Mouse (Mus musculus): ENCODE results near the gene Pck1. TPM values are rescaled to one million over a fixed set of nuclear protein-coding genes. Genes with fewer than 3 reads are reported as not detected.

Gene Pck1
- total and polyA plus RNA-seq, 2 experiments = 240 to 2,488 TPM

GRCm38 (mm10) chr2:173181901-173182300, 29.1 kb downstream of the Pck1 start:
- Histone ChIP-seq H3K4me3 (ENCODE audit: insufficient read depth, low read depth, low read length) (no peak overlapping the region), H3K4me1 (ENCODE audit: control insufficient read depth, insufficient read depth, low read length) (peaks cover 3% of the 10 kb centered on the region; the same call in 1 of the 2 replicates), H3K9ac (ENCODE audit: low read depth, low read length) (no peak overlapping the region), H3K79me2 (ENCODE audit: control insufficient read depth, insufficient read depth, low read length) (no peaks in the 10 kb centered on the region), H3K27me3 (ENCODE audit: control insufficient read depth, insufficient read depth, low read length) (no peaks in the 10 kb centered on the region), H3K27ac (replicated peaks; ENCODE audit: insufficient read depth, low read depth, low read length) (no peak overlapping the region), H3K36me3 (ENCODE audit: control insufficient read depth, insufficient read depth, low read length) (no peaks in the 10 kb centered on the region)
- WGBS = 73% methylated on average over 7 of the region's 7 CpGs
- no peak for DNase-seq (ENCODE audit: extremely low read depth, low read depth, low spot score)
- TF ChIP-seq CTCF (IDR thresholded peaks at IDR 0.05; ENCODE audit: low read depth, low read length) (no peak), POLR2A (IDR thresholded peaks at IDR 0.05; ENCODE audit: extremely low read depth, insufficient read depth, low read length) (no peak)

- H3K79me2 ChIP-seq (ENCODE audit: control insufficient read depth, insufficient read depth, low read length) = no peaks in the 10 kb centered on the region
- no peaks in the 10 kb centered on the region for H3K36me3 ChIP-seq (ENCODE audit: control insufficient read depth, insufficient read depth, low read length)
- peaks cover 7% of the 10 kb centered on the region for H3K4me1 ChIP-seq (ENCODE audit: control insufficient read depth, insufficient read depth, low read length)
- TF ChIP-seq POLR2A (IDR thresholded peaks at IDR 0.05; ENCODE audit: extremely low read depth, insufficient read depth, low read length) (no peak), CTCF (IDR thresholded peaks at IDR 0.05; ENCODE audit: low read depth, low read length) (0 out of 2 replicates have a peak, but pooled peaks have one; percentile 5)
- no peak overlapping the region for H3K9ac ChIP-seq (ENCODE audit: low read depth, low read length)
- H3K27me3 ChIP-seq (ENCODE audit: control insufficient read depth, insufficient read depth, low read length) = no peaks in the 10 kb centered on the region
- no peak overlapping the region for H3K27ac ChIP-seq (replicated peaks; ENCODE audit: insufficient read depth, low read depth, low read length)
- H3K4me3 ChIP-seq (ENCODE audit: insufficient read depth, low read depth, low read length) = no peak overlapping the region
- DNase-seq (ENCODE audit: extremely low read depth, low read depth, low spot score) = no peak
- WGBS = 90% methylated on average over 7 of the region's 7 CpGs
These were observed 29.9 kb downstream of the Pck1 start for GRCm38 (mm10) chr2:173182796-173183195.

- Histone ChIP-seq H3K36me3 (ENCODE audit: control insufficient read depth, insufficient read depth, low read length) (no peaks in the 10 kb centered on the region), H3K4me1 (ENCODE audit: control insufficient read depth, insufficient read depth, low read length) (peaks cover 7% of the 10 kb centered on the region), H3K27ac (replicated peaks; ENCODE audit: insufficient read depth, low read depth, low read length) (no peak overlapping the region), H3K4me3 (ENCODE audit: insufficient read depth, low read depth, low read length) (no peak overlapping the region), H3K9ac (ENCODE audit: low read depth, low read length) (no peak overlapping the region), H3K27me3 (ENCODE audit: control insufficient read depth, insufficient read depth, low read length) (no peaks in the 10 kb centered on the region), H3K79me2 (ENCODE audit: control insufficient read depth, insufficient read depth, low read length) (no peaks in the 10 kb centered on the region)
- 93% methylated on average over 10 of the region's 10 CpGs for WGBS
- DNase-seq (ENCODE audit: extremely low read depth, low read depth, low spot score) = no peak
- TF ChIP-seq CTCF (IDR thresholded peaks at IDR 0.05; ENCODE audit: low read depth, low read length) (no peak), POLR2A (IDR thresholded peaks at IDR 0.05; ENCODE audit: extremely low read depth, insufficient read depth, low read length) (no peak)
These were observed 30.5 kb downstream of the Pck1 start for GRCm38 (mm10) chr2:173183311-173183710.

GRCm38 (mm10) chr2:173183836-173184460, 31.1 kb downstream of the Pck1 start:
- TF ChIP-seq POLR2A (IDR thresholded peaks at IDR 0.05; ENCODE audit: extremely low read depth, insufficient read depth, low read length) (no peak), CTCF (IDR thresholded peaks at IDR 0.05; ENCODE audit: low read depth, low read length) (peak; percentile 80)
- Histone ChIP-seq H3K27me3 (ENCODE audit: control insufficient read depth, insufficient read depth, low read length) (no peaks in the 10 kb centered on the region), H3K9ac (ENCODE audit: low read depth, low read length) (no peak overlapping the region), H3K36me3 (ENCODE audit: control insufficient read depth, insufficient read depth, low read length) (no peaks in the 10 kb centered on the region), H3K27ac (replicated peaks; ENCODE audit: insufficient read depth, low read depth, low read length) (no peak overlapping the region), H3K4me1 (ENCODE audit: control insufficient read depth, insufficient read depth, low read length) (peaks cover 7% of the 10 kb centered on the region), H3K79me2 (ENCODE audit: control insufficient read depth, insufficient read depth, low read length) (no peaks in the 10 kb centered on the region), H3K4me3 (ENCODE audit: insufficient read depth, low read depth, low read length) (no peak overlapping the region)
- peak; percentile 43 for DNase-seq (ENCODE audit: extremely low read depth, low read depth, low spot score)
- WGBS = under 1% methylated on average over 8 of the region's 8 CpGs

GRCm38 (mm10) chr2:173184475-173185080, 31.7 kb downstream of the Pck1 start:
- DNase-seq (ENCODE audit: extremely low read depth, low read depth, low spot score) = no peak
- 52% methylated on average over 11 of the region's 11 CpGs for WGBS
- Histone ChIP-seq H3K9ac (ENCODE audit: low read depth, low read length) (no peak overlapping the region), H3K27me3 (ENCODE audit: control insufficient read depth, insufficient read depth, low read length) (no peaks in the 10 kb centered on the region), H3K79me2 (ENCODE audit: control insufficient read depth, insufficient read depth, low read length) (no peaks in the 10 kb centered on the region), H3K4me1 (ENCODE audit: control insufficient read depth, insufficient read depth, low read length) (peaks cover 7% of the 10 kb centered on the region), H3K4me3 (ENCODE audit: insufficient read depth, low read depth, low read length) (no peak overlapping the region), H3K27ac (replicated peaks; ENCODE audit: insufficient read depth, low read depth, low read length) (no peak overlapping the region), H3K36me3 (ENCODE audit: control insufficient read depth, insufficient read depth, low read length) (no peaks in the 10 kb centered on the region)
- TF ChIP-seq CTCF (IDR thresholded peaks at IDR 0.05; ENCODE audit: low read depth, low read length) (no peak), POLR2A (IDR thresholded peaks at IDR 0.05; ENCODE audit: extremely low read depth, insufficient read depth, low read length) (no peak)

- Histone ChIP-seq H3K36me3 (ENCODE audit: control insufficient read depth, insufficient read depth, low read length) (no peaks in the 10 kb centered on the region), H3K4me1 (ENCODE audit: control insufficient read depth, insufficient read depth, low read length) (peaks cover 7% of the 10 kb centered on the region), H3K4me3 (ENCODE audit: insufficient read depth, low read depth, low read length) (no peak overlapping the region), H3K9ac (ENCODE audit: low read depth, low read length) (no peak overlapping the region), H3K79me2 (ENCODE audit: control insufficient read depth, insufficient read depth, low read length) (no peaks in the 10 kb centered on the region), H3K27me3 (ENCODE audit: control insufficient read depth, insufficient read depth, low read length) (no peaks in the 10 kb centered on the region), H3K27ac (replicated peaks; ENCODE audit: insufficient read depth, low read depth, low read length) (no peak overlapping the region)
- DNase-seq (ENCODE audit: extremely low read depth, low read depth, low spot score) = peak; percentile 17
- 59% methylated on average over 6 of the region's 6 CpGs for WGBS
- TF ChIP-seq POLR2A (IDR thresholded peaks at IDR 0.05; ENCODE audit: extremely low read depth, insufficient read depth, low read length) (no peak), CTCF (IDR thresholded peaks at IDR 0.05; ENCODE audit: low read depth, low read length) (no peak)
These were observed 32.4 kb downstream of the Pck1 start for GRCm38 (mm10) chr2:173185282-173185681.

Measured in liver, adult 2 months (tissue).